Mouse (Mus musculus) lung, embryonic 14.5 days (tissue): ENCODE results near the gene Gmppb. TPM values are rescaled to one million over a fixed set of nuclear protein-coding genes. Genes with fewer than 3 reads are reported as not detected.

Experiments
- ATAC-seq: fragments of 200-750 bp; cut with Nextera tagmentation; 2 replicates; pipeline ENCODE4 v1.8.0; 2017; ENCODE audit warnings: mild to moderate bottlenecking, moderate TSS enrichment, moderate library complexity; ENCODE audit not compliant: insufficient read depth
- DNase-seq: peaks from one replicate; pipeline ENCODE4 v3.0.0-alpha.2; 2015
- H3K27ac ChIP-seq: fragments of 300-500 bp; sonication (generic); 2 replicates; pipeline ENCODE4 v1.5.1; 2014; ENCODE audit warnings: low read depth, mild to moderate bottlenecking, moderate library complexity
- H3K27me3 ChIP-seq: fragments of 300-500 bp; sonication (generic); 2 replicates; pipeline ENCODE4 v1.6.1; 2014; ENCODE audit warnings: low read length, control low read depth; ENCODE audit not compliant: insufficient read depth
- H3K36me3 ChIP-seq: fragments of 300-500 bp; sonication (generic); 2 replicates; pipeline ENCODE4 v1.6.1; 2014; ENCODE audit warnings: control low read depth; ENCODE audit not compliant: insufficient read depth
- H3K4me1 ChIP-seq: fragments of 300-500 bp; sonication (generic); 2 replicates; pipeline ENCODE4 v1.6.1; 2014; ENCODE audit warnings: antibody characterized with exemption, control low read depth; ENCODE audit not compliant: insufficient read depth
- H3K4me2 ChIP-seq: fragments of 300-500 bp; sonication (generic); 2 replicates; pipeline ENCODE4 v1.6.1; 2014; ENCODE audit warnings: mild to moderate bottlenecking
- H3K4me3 ChIP-seq: fragments of 300-500 bp; sonication (generic); 2 replicates; pipeline ENCODE4 v1.5.1; 2014; ENCODE audit warnings: low read depth, low read length
- H3K9ac ChIP-seq: fragments of 300-500 bp; sonication (generic); 2 replicates; pipeline ENCODE4 v1.6.1; 2014
- H3K9me3 ChIP-seq: fragments of 300-500 bp; sonication (generic); 2 replicates; pipeline ENCODE4 v1.6.1; 2016; ENCODE audit warnings: low read depth, low read length, control low read depth
- CTCF ChIP-seq: IDR thresholded peaks from 2 replicates; pipeline ENCODE4 v1.5.1; 2016; ENCODE audit warnings: antibody characterized with exemption, low read depth
- WGBS: fragments of 180-500 bp; shearing (Covaris S2); extraction: QIAGEN DNeasy Blood & Tissue Kit; methylation state at CpG from one replicate; pipeline ENCODE4 v1.1.7; 2014; 5-methylcytosine and 5-hydroxymethylcytosine counted together
- polyA plus RNA-seq: library from polyadenylated mRNA; unstranded; fragments of >200 nt; fragmentation: Nextera tagmentation; extraction: Ambion mirVana; gene quantifications from 2 replicates; pipeline ENCODE4 v1.2.1, GENCODE M21; 2014

Gmppb gene
- polyA plus RNA-seq, 1 experiment from 2014 or later: 22.2 TPM

DNA sequence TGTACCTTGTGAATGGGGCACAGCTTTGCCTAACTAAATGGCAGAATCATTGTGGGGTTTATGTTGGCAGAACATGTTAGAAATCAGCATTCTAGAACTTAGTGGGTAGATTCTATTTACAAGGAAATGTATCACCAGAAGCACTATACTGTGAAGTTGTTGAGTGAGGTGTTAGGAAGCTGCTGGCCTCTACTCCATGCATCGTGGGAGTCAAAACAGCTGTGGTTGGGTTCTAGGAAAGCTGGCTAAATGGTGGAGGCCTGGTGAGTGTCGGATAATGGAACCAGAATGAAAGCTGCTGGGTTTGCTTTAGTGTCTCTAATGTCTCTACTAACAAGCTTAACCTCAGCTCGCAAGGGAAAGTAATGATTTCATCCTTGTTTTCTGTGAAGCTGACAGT lies 31.9 kb upstream of the Gmppb start:
- no peak for ATAC-seq
- Histone ChIP-seq H3K9ac (no peak overlapping the region), H3K36me3 (peaks cover 17% of the 10 kb centered on the region; the same call in 1 of the 2 replicates)

DNA sequence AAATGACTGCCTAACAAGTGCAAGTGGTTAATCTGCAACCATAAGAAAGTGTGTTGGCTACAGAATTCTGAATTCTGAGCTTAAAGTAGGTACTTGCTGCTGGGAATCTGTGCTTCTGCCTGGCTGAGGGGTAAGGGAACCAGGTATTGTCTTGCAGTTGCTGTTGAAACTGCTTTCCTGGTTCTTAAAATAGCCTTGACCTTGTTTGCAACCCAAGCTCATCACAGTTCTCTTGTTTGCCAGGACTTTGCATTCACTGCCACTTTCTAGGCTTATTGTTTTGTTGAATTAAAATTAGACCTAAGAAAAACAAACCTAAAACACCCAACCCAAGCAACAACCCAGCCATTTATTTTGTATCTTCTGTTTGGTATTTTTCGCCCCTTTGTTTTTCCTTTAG lies 28.3 kb upstream of the Gmppb start:
- ATAC-seq (no peak), DNase-seq (no peak)
- 97% methylated on average over 1 of the region's 1 CpGs for WGBS
- Histone ChIP-seq H3K9ac (no peak overlapping the region), H3K4me2 (no peak overlapping the region), H3K4me1 (no peaks in the 10 kb centered on the region), H3K36me3 (peaks cover 21% of the 10 kb centered on the region), H3K27ac (no peak overlapping the region), H3K4me3 (no peak overlapping the region), H3K27me3 (no peaks in the 10 kb centered on the region), H3K9me3 (no peaks in the 10 kb centered on the region)
- no peak for TF ChIP-seq CTCF

More for the DNA sequence above, 31.9 kb upstream of the Gmppb start:
- Histone ChIP-seq H3K4me2 (no peak overlapping the region), H3K9me3 (no peaks in the 10 kb centered on the region), H3K4me3 (no peak overlapping the region), H3K27ac (no peak overlapping the region), H3K4me1 (no peaks in the 10 kb centered on the region), H3K27me3 (no peaks in the 10 kb centered on the region)
- no peak for DNase-seq
- no peak for TF ChIP-seq CTCF
- WGBS: 83% methylated on average over 3 of the region's 3 CpGs

DNA sequence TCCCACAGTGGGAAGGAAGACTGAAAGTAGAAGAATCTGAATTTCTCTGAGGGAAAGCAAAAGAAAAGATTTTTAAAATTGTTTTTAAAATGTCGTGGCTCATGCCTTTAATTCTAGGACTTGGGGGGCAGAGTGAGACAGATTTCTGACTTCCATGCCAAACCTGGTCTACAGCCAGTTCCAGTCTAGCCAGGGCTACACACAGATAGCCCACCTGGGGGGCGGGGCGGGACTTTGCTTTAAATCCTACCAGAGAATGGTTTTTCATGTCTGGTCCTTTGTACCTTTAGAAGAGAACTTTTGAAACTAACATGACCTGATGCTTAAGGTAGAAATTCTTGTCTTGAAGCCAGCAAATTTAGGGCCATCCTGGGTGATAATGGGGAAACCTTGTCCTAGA lies 25.8 kb upstream of the Gmppb start:
- TF ChIP-seq CTCF: no peak
- H3K4me2 ChIP-seq: no peak overlapping the region
- no peak overlapping the region for H3K9ac ChIP-seq
- H3K9me3 ChIP-seq: no peaks in the 10 kb centered on the region
- ATAC-seq (no peak), DNase-seq (no peak)
- no peaks in the 10 kb centered on the region for H3K4me1 ChIP-seq
- H3K36me3 ChIP-seq: peaks cover 42% of the 10 kb centered on the region
- H3K27ac ChIP-seq: no peak overlapping the region
- no peak overlapping the region for H3K4me3 ChIP-seq
- H3K27me3 ChIP-seq: no peaks in the 10 kb centered on the region
- 85% methylated on average over 3 of the region's 3 CpGs for WGBS

DNA sequence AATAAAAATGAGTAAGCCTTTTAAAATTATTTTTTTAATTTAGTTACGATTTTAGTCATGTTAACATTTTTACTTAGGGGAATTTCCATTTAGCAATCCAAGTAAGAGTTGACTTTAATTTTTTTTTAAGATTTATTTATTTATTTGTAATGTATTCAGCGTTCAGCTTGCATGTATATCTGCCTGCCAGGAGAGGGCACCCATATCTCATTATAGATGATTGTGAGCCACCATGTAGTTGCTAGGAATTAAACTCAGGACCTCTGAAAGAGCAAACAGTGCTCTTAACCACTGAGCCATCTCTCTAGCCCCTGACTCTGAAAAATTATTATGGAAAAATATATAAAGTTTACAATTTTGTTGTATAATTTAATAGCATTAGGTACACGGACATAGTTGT lies 22.5 kb upstream of the Gmppb start:
- no peaks in the 10 kb centered on the region for H3K4me1 ChIP-seq
- no peak for ATAC-seq
- peaks cover 54% of the 10 kb centered on the region for H3K36me3 ChIP-seq
- H3K27ac ChIP-seq: no peak overlapping the region
- 83% methylated on average over 3 of the region's 3 CpGs for WGBS
- no peak overlapping the region for H3K4me2 ChIP-seq
- H3K27me3 ChIP-seq: no peaks in the 10 kb centered on the region
- H3K9ac ChIP-seq: no peak overlapping the region
- no peak overlapping the region for H3K4me3 ChIP-seq
- H3K9me3 ChIP-seq: no peaks in the 10 kb centered on the region
- no peak for DNase-seq
- peak; percentile 21; the same call in 1 of the 2 replicates for TF ChIP-seq CTCF

DNA sequence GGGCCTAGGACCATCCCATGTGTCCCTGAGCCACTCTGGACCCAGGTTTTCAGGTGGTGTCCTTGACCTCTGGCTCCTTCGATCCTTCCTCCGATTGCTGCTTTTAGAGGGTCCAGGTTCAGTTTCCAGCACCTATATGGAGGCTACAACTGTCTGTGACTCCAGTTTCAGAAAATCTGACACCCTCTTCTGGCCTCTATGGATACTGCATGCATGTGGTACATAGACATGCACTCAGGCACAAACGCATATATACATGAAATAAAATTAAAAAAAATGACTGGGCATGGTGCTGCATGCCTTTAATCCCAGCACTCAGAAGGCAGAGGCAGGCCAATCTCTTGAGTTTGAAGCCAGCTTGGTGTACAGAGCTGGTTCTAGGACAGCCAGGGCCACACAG lies 21.2 kb upstream of the Gmppb start:
- no peak overlapping the region for H3K4me2 ChIP-seq
- no peaks in the 10 kb centered on the region for H3K4me1 ChIP-seq
- no peaks in the 10 kb centered on the region for H3K9me3 ChIP-seq
- no peaks in the 10 kb centered on the region for H3K27me3 ChIP-seq
- no peak for DNase-seq
- no peak overlapping the region for H3K4me3 ChIP-seq
- no peak for ATAC-seq
- H3K9ac ChIP-seq: no peak overlapping the region
- WGBS: 98% methylated on average over 3 of the region's 3 CpGs
- TF ChIP-seq CTCF: no peak
- H3K27ac ChIP-seq: no peak overlapping the region
- peaks cover 64% of the 10 kb centered on the region for H3K36me3 ChIP-seq

DNA sequence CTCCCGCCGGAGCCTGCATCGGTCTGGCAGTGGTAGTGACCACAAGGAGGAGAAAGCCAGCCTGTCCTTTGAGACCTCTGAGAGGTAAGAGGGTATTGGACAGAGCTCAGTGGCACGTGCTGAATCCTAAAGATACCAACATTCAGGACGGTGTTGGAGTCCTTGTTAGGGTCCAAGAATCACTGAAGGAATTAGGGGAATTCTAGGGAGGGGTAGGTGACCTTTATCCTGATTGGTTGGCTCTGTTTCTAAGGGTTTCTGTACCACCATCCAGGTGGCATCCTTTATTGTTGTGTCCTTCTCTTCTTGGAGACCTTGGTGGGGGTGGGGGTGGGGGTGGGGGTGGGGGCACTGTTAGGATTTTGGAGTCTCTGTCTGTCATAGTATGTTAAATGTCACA lies 16.9 kb upstream of the Gmppb start:
- H3K4me3 ChIP-seq: no peak overlapping the region
- no peak overlapping the region for H3K27ac ChIP-seq
- H3K27me3 ChIP-seq: no peaks in the 10 kb centered on the region
- H3K9ac ChIP-seq: no peak overlapping the region
- 85% methylated on average over 5 of the region's 5 CpGs for WGBS
- no peaks in the 10 kb centered on the region for H3K4me1 ChIP-seq
- ATAC-seq: no peak
- TF ChIP-seq CTCF: no peak
- H3K9me3 ChIP-seq: no peaks in the 10 kb centered on the region
- DNase-seq: no peak
- no peak overlapping the region for H3K4me2 ChIP-seq
- H3K36me3 ChIP-seq: peaks cover 54% of the 10 kb centered on the region

DNA sequence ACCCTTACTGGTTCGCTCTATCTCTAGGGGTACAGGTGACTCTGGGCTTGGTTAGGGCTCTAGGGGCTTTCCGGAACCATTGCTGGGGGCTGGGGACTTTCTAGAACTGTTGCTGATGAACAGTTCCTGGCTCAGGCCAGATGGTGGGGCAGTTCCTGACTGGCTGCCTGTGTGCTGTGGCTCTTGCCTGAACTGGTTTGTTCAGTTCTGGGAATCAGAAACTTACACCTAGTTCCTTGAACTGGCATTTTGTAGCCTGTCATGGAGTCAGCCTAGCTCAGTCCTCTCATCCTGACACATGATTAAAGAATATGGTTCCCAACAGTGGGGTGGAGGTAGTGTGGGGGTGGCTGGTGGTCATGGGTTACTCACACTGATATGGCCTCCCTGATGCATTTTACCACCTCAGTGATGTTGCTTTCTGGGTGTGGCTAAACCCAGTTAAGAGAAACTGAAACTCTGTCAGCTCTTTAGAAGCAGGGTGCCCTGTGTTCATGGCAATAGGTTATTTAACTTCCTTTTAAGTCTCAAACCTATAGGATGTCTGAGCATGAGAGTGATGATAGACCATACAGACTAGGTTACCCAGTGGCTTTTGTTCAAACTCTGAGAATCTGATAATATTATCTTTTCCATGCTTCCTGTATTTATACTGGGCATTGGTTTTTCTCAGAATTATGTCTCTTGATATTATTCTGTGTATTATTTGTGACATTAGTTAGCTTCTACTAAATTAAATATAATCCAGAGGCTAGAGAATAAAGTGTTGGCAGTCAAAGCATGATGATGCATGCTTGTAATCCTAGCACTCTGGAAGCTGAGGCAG lies 13.5 kb upstream of the Gmppb start:
- Histone ChIP-seq H3K9ac (no peak overlapping the region), H3K36me3 (peaks cover 59% of the 10 kb centered on the region), H3K27me3 (no peaks in the 10 kb centered on the region), H3K4me2 (no peak overlapping the region), H3K27ac (no peak overlapping the region), H3K9me3 (no peaks in the 10 kb centered on the region), H3K4me3 (no peak overlapping the region), H3K4me1 (no peaks in the 10 kb centered on the region)
- TF ChIP-seq CTCF: no peak
- ATAC-seq: no peak
- 94% methylated on average over 2 of the region's 2 CpGs for WGBS
- no peak for DNase-seq
